Mouse (Mus musculus): ENCODE measurements around the gene Myom1.

Myom1 gene

GRCm38 (mm10) chr17:71018616-71019308 lies 16.3 kb downstream of the Myom1 start:
- no peak for DNase-seq

- DNase-seq = no peak
These were observed 16.8 kb downstream of the Myom1 start for GRCm38 (mm10) chr17:71019309-71019655.

- DNase-seq = no peak
These were observed 17.4 kb downstream of the Myom1 start for GRCm38 (mm10) chr17:71019860-71020259.

- no peak for DNase-seq
These were observed 20.4 kb downstream of the Myom1 start for GRCm38 (mm10) chr17:71022841-71023240.

- no peak for DNase-seq
These were observed 21.6 kb downstream of the Myom1 start for GRCm38 (mm10) chr17:71024071-71024470.

GRCm38 (mm10) chr17:71025922-71026321 lies 23.5 kb downstream of the Myom1 start:
- DNase-seq = no peak

GRCm38 (mm10) chr17:71027186-71027585 lies 24.8 kb downstream of the Myom1 start:
- no peak for DNase-seq

GRCm38 (mm10) chr17:71032719-71033118 lies 30.3 kb downstream of the Myom1 start:
- DNase-seq = no peak

- no peak for DNase-seq
These were observed 32.0 kb downstream of the Myom1 start for GRCm38 (mm10) chr17:71034472-71034871.

GRCm38 (mm10) chr17:71037188-71037587 lies 34.8 kb downstream of the Myom1 start:
- no peak for DNase-seq

GRCm38 (mm10) chr17:71038812-71039211 lies 36.4 kb downstream of the Myom1 start:
- no peak for DNase-seq

- DNase-seq = no peak
These were observed 37.6 kb downstream of the Myom1 start for GRCm38 (mm10) chr17:71039851-71040581.

- no peak for DNase-seq
These were observed 38.1 kb downstream of the Myom1 start for GRCm38 (mm10) chr17:71040582-71040880.

GRCm38 (mm10) chr17:71042645-71043044 lies 40.2 kb downstream of the Myom1 start:
- no peak for DNase-seq

- no peak for DNase-seq
These were observed 43.2 kb downstream of the Myom1 start for GRCm38 (mm10) chr17:71045591-71045990.

GRCm38 (mm10) chr17:71046856-71047255 lies 44.4 kb downstream of the Myom1 start:
- DNase-seq = no peak

- DNase-seq = no peak
These were observed 46.9 kb downstream of the Myom1 start for GRCm38 (mm10) chr17:71049292-71049691.

GRCm38 (mm10) chr17:71053134-71053708 lies 50.8 kb downstream of the Myom1 start:
- DNase-seq = no peak

GRCm38 (mm10) chr17:71055203-71055894 lies 52.9 kb downstream of the Myom1 start:
- no peak for DNase-seq

GRCm38 (mm10) chr17:71056405-71056804 lies 54.0 kb downstream of the Myom1 start:
- no peak for DNase-seq

GRCm38 (mm10) chr17:71057758-71058157 lies 55.3 kb downstream of the Myom1 start:
- no peak for DNase-seq

GRCm38 (mm10) chr17:71059213-71059612 lies 56.8 kb downstream of the Myom1 start:
- DNase-seq = no peak

- no peak for DNase-seq
These were observed 59.7 kb downstream of the Myom1 start for GRCm38 (mm10) chr17:71062049-71062560.

Measured in right cerebral cortex, postnatal 4 days (tissue).